Mouse (Mus musculus): ENCODE measurements around the gene Susd4.

Gene Susd4

GRCm38 (mm10) chr1:182763716-182764461, at the start of gene Susd4:
Gene Susd4, plus strand, starts transcription at chr1:182763860.
- peak; percentile 53 to 61 for DNase-seq

DNA sequence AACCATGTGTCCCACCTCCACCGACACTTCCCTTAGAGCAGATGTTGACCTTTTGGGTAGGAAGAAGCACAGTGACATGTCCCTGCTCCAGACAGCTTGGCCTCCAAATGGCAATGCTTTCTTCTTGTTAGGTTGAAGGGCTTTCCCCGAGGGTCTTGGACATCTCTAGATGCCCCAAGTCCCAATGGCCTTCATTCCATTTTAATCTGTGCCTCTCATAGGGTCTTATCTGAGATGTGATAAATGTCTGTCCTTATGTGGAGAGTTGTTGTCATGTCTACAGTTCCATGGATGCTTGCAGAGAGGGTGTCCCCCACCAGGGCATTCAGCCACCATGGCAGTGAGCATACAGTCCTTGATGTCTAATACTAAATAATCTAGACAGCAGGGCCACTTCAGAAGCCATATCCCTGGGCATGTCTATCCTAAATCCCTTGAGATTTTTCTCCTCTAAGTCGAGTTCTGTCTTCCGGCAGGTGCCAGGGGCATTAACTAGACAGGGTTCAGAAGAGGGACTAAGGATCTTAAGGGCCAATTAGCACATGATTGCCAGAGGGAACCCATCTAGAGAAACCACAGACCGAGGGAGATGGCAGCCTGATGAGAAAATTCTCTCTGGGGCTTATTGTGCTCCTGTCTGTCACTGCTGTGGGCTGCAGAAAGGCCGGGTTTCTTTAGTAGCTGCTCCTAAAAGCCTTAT, 49.3 kb upstream of the Susd4 start:
- no peak for DNase-seq

DNA sequence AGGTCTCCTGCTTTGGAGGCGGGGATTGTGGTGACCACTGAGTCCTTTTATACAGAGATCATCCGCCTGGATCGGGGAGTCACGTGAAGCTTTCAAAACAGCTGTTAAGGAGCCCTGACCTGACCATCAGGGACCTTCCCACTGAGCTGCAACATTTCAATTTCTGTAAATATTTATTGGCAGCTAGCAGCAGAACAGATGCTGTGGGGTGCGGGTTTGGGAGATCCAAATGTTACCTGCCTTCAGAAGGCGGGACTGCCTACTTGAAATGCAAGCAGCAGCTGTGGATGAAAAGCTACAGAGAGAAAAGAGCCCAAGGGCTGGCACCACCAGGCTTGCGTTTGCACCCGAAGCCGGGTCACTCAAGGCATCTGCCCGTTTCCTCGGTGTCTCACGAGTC, 36.1 kb upstream of the Susd4 start:
- no peak for DNase-seq

GRCm38 (mm10) chr1:182729002-182729401, 34.7 kb upstream of the Susd4 start:
- DNase-seq: no peak

- DNase-seq: no peak
Measured at GRCm38 (mm10) chr1:182732695-182733094, 31.0 kb upstream of the Susd4 start.

DNA sequence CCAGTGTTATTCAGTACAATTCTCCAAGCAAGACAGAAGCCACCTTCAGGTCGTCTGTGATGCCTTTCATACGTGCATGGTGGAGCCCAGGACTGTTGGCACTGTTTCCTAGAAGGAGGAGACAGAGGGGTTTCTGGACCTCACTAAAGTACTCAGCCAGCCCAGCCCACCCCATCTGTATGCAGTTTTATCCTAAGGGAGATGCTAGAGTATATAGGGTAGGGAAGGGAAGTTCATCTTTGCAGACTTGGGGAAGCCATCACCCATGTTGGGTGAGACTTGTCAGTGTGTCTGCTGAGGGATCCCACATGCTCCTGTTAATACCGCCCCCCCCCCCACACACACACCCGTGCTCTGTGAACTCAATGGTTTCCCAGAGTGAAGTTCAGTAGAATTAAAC, 27.8 kb upstream of the Susd4 start:
- no peak for DNase-seq

DNA sequence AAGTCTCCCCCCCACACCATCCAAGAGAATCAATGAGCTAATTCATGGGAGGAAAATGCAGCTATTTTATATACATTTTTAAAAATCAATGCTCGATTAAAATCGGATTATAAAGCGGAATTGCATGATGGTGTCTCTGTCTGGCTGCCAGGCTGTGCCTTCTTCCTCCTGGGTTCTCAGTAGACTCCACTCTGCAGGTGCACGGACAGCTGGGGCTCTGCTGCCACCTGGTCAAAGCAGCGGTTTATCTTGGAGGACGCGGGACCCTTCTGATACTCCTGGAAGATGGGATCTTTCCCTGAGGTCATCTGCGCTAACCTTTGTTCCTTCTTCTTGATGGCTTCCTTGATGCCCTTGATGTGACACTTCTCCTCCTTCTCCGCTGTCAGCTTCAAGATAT, 16.6 kb upstream of the Susd4 start:
- no peak for DNase-seq

- no peak for DNase-seq
Measured at GRCm38 (mm10) chr1:182747834-182748233, 15.8 kb upstream of the Susd4 start.

DNA sequence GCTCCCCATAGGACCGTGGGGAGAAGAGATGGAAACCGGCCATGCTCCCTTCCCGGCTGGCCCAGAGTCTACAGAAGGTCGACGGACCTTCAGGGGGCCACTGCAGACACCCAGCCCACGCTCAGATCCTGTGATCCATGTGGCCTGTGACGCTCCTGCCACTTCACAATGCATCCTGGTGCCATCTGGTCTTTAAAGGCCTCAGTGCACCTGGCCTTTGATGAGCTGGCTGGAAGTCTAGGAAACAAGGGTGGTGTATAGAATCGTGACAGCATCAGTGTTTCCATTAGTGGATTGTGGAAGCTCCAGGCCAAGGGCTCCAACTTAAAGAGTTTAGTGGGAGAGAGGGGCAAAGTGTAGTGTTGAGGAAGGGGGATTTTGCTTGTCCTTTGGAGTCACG, 14.6 kb upstream of the Susd4 start, which contains the start of gene Ccdc185:
Gene Ccdc185, minus strand, starts transcription at position 101 of the 400 bp plus-strand sequence.
- DNase-seq: no peak

- DNase-seq: no peak
Measured at GRCm38 (mm10) chr1:182751301-182751700, 12.4 kb upstream of the Susd4 start.

- DNase-seq: no peak
Measured at GRCm38 (mm10) chr1:182753694-182754093, 10.0 kb upstream of the Susd4 start.

GRCm38 (mm10) chr1:182754865-182755264, 8.8 kb upstream of the Susd4 start:
- no peak for DNase-seq

GRCm38 (mm10) chr1:182758783-182759182, 4.9 kb upstream of the Susd4 start:
- no peak for DNase-seq

GRCm38 (mm10) chr1:182763191-182763715, 407 bp upstream of the Susd4 start:
- no peak for DNase-seq

DNA sequence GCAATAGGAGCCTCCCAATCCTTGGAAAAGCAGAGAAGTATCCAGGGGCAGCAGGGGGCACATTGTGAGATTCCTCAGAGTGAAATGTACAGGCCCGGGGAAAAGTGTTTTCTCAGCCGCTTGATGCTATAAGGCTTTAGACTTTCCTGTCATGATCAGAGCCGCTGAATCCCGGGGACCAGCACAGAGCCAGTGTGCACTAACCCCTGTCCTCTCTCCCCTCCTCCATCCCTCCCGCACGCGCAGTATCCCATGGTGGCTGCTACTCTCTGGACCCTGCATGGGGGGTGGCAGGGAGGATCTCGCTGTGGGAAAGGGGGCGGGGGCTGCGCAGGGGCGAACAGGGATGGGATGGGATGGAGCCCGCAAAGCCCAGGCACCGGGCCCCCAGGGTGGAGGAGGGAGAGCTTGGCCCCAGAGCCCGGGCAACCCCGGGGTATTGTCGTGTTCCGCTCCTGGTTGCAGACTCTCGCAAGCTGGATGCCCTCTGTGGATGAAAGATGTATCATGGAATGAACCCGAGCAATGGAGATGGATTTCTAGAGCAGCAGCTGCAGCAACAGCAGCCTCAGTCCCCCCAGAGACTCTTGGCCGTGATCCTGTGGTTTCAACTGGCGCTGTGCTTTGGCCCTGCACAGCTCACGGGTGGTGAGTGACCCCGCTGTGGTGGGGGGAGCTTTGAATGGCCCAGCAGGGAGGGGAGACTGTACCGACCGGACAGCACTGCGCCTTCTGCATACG, 1.1 kb downstream of the Susd4 start:
- DNase-seq: no peak

DNA sequence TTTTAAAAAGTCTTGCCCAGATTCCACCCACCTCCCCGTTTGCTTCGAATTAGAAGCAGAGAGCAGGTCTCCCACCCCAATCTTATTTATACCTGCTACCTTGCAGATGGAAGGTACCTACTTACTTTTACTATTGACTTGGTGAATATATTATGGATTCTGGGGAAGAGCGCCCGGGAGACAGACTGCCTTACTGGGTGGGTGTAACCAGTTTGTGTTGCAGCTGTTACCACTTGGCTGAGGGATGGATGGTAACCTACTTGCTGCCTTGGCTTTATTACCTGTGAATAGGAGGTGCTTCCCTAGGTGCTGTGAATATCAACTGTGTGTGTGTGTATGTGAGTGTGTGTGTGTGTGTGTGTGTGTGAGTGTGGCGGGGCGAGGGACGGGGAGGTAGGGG, 11.9 kb downstream of the Susd4 start:
- DNase-seq: no peak

- DNase-seq: no peak
Measured at GRCm38 (mm10) chr1:182776749-182777410, 13.2 kb downstream of the Susd4 start.

DNA sequence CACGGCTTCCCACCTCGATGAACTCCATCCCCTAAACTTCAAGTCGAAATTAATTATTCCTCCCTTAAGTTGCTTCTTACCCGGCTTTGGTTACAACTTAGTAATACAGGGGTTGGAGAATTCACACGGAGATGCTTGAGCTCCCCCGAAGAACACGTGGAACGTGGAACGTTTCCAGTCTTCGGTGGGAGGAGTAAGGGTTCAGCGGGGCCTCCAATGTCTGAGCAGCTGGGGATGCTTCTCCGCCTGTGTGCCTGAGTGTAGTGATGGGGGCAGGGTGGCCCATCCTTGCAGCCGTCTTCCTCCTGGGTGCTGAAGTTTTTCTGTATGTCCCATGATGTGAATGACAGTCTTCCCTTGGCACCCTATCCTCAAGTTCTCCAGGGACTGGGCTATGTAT, 14.6 kb downstream of the Susd4 start:
- no peak for DNase-seq

- DNase-seq: no peak
Measured at GRCm38 (mm10) chr1:182779024-182779520, 15.4 kb downstream of the Susd4 start.

GRCm38 (mm10) chr1:182783774-182784173, 20.1 kb downstream of the Susd4 start:
- DNase-seq: no peak

DNA sequence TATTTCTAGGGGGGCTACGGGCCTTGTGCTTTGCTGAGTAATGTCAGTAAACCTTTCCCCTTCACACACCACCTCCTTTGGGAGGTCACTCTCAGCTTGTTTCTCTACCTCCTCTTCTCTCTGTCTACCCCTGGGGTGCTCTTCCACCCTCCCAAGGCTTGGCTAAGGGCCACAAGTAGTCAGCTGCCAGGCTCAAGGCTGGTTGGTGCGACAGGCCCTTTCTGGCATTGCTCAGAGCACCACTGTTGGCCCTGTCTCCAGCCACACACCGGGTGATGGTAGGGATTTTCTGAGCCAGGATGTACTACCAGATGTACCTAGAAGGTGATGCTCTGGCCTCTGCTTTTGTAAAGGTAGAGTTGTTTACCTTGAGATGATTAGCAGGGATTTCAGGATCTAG, 21.1 kb downstream of the Susd4 start:
- no peak for DNase-seq

DNA sequence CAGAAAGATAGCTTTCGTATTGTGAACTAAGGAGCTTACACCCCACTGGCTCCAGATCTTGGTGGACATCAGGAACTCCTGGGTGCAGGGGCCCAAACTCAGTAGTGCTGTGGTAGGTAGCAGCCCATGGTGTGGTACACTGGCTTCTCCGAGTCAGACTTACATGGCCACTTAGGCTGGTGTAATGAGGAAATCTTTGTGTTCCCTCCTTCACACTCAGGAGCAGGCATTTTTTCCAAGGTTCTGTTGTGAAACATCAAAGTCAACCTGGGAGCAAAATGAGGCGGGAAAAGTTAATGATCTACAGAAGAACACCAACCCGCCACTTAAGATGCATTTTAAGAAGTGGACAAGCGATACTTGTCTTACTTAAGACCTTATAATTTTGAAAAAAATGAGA, 21.8 kb downstream of the Susd4 start:
- DNase-seq: no peak

GRCm38 (mm10) chr1:182787030-182787429, 23.4 kb downstream of the Susd4 start:
- DNase-seq: no peak

Data from lung, adult 18-20 months (tissue).